Mouse (Mus musculus) urinary bladder, adult 18-20 months (tissue): ENCODE measurements around the gene Ebf1.
A peak's percentile ranks its signal among the peaks of the same experiment; 100 is the strongest.

Source experiments
- DNase-seq, 2 experiments: peaks; one replicate each; pipeline ENCODE4 v3.0.0; 2022; ENCODE audit warnings: low spot score in 2 of 2, mixed read lengths in 2 of 2

Ebf1 gene

DNA sequence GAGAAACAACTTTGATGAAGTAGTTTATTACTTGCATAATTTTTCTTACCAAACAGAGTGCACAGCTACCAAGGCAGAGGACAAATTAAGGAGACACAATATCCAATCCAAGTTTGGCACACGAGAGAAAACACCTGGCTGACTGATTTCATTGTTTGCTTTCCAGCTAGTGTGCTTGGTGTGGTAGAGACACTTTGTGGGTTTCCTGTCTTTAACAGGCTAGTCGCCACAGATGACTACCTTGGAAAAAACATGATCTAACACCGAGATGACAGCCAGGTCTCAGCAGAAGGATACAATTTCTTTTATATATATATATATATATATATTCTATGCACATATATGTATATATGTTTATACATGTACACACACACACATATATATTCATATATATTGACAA lies 332.0 kb downstream of the Ebf1 start:
- no peak for DNase-seq

DNA sequence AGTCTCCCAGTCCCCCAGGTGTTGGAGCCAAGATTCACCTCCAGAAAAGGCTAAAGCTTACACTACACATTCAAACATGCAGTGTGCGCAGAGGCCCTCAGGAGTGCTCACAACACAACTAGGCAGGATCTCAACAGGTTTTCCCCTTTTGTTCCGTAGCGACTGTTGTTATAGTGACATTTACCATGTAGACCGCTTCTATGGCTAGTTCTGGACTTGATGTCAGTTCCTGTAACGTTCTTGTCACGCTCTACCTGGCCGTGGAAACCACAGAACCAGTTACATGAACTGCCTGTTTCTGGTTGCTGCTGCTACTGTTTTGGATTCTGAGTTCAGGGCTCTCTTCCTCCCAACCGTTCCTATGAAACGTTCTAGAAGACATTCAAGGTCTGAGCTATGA lies 333.2 kb downstream of the Ebf1 start:
- DNase-seq = no peak

DNA sequence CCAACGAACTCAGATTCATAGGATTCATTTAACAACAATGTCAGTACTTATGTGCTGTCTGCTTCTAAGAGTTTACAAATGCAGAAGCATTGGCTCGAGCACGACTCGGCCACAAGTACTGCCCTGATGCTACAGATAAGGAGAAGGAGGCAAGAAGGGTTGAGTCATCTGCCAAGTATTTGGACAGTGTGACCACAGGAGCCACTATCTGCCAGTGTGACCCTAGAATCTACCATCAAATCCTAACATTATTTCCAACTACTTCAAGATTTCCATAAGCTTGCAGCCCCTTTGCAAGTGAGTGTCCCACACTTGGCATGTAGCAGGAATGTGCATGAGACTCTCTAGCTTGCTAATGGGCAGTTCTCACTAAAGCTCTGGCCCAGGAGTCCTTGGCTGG lies 334.4 kb downstream of the Ebf1 start:
- DNase-seq = no peak

DNA sequence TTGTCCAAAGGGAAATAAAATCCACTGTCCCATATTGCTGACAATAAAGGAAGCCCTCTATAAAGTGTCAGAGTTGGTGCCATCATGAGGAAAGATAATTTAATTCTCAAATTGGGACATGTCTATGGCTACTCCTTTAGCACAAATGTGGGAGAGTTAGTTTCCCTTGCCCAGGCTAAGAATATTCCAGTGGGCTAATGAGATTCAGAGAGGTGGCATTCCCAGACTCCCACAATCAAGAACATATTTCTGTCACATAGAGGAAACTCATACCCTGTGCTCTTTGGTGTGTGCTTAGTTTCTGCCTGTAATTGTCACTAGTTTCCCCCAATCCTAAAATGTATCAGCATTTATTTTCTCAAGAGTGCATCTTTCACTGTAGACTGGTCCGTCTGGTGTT lies 336.2 kb downstream of the Ebf1 start:
- no peak for DNase-seq

DNA sequence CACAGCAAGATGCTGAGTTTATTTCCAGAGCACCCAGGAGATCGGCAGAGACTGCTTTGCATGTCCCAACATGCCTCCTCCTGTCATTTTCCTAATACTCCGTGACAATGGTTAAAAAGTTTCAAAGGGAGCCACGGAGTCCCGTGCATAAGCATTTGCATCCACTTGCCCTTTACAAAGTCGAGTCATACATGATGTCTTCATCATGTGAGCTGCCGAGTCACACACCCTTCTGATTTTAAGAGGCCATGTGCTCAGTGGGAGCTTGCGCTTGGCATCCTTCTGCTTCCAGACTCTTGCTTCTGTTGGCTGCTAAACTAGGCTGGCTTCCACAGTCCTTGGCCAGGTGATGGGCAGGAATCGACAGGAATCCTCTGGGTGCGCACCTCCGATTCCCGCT lies 336.7 kb downstream of the Ebf1 start:
- DNase-seq = no peak

DNA sequence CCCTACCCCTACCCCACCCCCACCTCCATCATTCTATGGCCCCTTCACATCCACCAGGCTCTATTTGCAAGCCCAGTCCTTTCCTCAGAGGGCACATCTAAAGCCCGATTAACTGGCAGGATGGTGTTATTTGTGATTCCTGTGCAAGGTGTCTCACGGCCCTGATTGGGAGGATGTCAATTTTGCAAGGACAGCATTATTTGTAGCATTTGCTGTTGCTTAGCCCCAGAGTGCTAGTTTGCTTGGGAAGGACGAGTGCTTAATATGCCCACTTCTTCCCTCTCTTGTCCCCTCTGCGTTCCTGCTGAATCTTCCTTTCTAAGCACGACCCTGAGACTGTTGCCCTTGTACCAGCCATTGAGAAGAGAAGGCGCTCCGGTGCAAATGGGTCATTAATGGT lies 337.2 kb downstream of the Ebf1 start:
- no peak for DNase-seq

DNA sequence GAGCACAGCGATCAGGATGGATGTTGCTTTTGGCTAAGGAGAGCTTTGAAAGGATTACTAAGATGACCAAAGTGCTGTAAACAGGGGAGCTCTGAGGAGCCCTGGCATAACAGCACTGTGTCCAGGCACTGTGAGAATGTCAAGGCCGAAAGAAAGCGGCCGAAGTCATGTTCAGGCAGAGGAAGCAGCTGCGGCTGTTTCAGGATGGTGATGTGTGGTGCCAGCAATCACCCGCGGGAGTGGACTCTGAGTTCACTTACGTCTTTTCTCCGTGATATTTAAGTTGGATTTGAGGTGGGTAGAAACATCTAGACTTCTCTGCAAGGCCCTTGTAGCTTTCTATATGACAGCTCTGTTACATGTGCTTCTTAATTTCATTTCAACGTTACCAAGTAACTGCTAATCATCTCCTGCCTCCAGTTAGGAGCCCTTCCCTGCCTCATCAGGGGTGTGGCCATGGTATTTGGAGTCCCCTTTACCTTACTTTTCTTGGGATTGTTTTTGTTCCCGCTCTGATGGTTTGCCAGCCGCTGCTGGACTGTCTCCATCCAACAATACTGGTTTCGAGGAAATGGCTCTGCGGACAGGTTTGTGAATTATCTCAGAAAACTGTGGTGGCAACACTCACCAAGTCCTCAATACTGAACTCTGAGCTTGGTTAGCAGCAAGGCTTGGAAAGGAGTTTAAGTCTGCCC lies 345.8 kb downstream of the Ebf1 start:
- DNase-seq = no peak

DNA sequence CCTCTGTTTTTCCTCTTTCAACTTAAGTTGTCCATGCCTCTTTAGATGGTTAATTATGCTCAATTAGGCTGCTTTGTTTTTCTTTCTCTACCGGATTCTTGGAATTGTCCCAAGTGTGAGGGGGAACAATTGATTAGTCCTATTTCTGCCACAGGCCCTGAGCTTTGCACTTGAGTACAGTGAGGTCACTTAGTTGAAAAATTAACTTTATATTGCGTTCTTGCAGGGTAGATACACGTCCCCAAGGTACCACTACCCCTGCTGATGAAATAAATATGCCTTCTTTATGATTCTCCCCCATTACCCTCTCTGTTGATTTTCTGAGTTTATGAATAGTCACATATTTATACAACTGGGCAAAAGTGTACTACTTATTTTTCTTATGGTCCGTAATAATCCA lies 351.9 kb downstream of the Ebf1 start:
- no peak for DNase-seq

DNA sequence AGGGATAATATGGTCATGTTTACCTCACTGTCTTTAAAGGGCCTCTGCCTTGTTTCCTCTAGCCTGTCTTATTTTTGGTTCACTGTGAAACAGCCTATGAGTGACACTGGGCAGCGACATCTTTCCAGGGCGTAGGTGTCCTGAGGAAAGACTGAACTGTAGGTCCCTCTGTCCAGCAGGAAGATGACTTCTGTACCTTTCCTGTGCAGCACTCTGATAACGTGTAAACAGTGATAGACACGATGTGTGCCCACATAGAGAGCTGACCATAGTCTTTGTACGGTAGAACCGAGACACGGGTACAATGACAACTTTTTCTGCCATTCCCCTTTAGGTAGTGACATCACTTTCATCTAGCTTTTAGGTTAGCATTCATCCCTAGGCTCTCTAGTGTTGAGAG lies 357.2 kb downstream of the Ebf1 start:
- DNase-seq = no peak

DNA sequence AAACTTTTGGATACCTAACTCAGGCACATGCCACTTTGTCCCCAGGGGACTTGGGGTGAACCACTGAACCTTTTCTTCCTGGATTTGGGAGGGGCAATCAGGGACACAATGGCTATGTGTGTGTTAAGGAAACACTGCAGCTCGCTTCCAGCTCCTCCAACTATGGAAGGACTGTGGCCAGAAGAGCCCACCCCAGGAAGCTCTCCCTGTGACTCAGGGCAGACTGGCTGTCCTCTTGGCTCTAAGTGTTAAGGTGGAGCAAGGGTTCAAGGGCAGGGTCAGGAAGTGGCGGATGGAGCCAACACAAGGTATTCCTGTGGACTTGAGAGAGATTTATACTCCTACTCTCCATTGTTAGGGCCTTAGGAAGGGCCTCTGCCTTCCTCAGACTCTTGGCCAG lies 358.0 kb downstream of the Ebf1 start:
- no peak for DNase-seq

DNA sequence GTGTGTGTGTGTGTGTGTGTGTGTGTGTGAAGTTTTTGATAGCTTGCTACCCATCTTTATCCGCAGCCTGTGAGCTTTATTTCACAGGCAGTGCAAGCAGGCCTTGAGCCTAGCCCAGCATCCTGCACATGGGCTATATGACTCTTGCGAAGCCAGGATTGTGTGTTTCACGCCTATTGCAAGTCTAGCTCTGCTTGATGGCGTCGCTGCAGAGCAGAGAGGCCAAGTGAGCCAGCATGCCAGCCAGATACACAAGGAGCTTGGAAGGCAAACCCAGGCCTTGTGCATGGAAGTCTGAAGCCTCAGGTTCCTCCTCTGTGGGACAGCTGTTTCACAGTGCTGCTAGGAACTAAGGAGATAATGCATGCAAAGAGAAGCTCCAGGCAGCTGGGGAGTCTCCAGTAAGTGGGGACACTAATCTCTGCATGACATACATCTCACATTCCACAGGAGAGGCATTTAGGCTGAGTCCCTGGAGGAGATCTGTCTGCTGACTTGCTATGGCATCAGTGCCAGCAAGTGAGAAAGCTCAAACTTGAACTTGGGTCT lies 359.2 kb downstream of the Ebf1 start:
- DNase-seq = no peak

DNA sequence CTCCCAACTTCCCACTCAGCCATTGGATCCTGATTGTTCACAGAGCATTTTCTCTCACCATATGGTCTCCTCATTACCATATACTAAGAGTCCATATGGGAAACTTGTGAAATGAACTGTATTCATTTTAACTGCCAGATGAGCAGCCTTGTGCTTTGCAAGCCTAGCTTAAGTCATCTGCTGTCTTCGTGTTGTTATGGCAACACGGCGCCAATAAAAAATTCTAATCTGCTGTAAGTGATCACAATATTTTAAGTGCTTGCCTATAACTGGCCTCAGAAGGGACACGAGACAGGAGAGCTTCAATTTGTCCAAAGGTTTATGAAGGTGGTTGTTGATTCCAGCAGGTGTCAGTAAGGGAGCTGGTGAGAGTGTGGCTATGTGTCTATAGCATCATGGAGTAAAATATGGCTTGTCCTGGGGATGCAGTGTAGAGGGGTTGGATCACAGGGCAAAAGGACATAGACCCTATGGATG lies 360.8 kb downstream of the Ebf1 start:
- DNase-seq = no peak

DNA sequence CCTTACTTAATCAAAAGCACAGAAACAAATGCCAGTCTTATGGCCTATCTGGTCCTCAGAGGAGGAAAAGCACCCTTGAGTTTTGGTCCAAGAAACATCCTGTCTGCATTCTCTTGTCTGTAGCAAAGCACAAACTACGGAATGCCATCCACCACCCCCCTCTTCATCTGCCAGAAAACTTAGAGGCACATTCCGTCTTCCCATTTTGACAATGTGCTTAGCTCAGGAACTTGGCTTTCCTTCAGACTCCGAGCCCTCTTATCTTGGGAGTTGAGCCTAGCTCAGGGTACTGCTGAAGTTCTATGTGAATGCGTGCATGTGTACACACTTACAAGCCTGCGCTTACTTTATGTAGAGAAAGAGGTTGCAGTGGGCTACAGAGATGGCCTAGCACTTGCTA lies 362.3 kb downstream of the Ebf1 start:
- DNase-seq = no peak

DNA sequence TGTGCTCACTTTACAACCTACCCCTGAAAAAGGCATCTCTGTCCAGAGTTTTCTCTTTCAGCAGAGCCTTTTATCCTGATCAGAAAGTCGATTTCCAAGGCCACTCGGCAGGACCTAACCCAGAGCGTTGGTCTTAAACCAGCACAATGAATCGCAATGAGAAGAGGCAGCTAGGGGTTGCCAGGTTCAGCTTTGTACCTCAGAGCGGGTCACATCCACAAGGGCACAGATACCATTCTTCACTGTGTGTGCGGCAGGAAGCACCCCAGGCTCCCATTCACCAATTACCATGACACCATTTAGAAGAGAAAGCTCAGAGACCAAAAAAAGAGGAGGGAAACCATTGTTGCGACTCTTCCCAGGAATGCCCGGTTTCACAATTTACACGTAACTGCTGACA lies 365.1 kb downstream of the Ebf1 start:
- DNase-seq = no peak

DNA sequence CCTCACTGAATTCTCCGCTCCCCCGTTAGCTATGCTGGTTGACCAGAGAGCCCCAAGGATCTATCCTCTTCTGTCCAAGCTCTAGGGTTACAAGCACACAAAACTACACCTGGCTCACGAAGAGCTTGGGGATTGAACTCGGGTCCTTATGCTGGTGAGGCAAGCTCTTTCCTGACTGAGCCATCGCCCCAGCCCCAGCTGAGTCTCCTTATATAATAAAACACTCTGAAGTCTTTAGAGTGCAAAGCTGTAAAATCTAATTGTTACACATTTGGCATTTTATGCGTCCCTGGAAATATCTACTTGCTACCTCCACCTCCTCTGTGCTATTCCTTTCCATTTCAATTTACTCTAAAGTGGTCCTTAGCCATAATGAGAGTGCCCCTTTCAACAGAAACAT lies 366.8 kb downstream of the Ebf1 start:
- DNase-seq = no peak

DNA sequence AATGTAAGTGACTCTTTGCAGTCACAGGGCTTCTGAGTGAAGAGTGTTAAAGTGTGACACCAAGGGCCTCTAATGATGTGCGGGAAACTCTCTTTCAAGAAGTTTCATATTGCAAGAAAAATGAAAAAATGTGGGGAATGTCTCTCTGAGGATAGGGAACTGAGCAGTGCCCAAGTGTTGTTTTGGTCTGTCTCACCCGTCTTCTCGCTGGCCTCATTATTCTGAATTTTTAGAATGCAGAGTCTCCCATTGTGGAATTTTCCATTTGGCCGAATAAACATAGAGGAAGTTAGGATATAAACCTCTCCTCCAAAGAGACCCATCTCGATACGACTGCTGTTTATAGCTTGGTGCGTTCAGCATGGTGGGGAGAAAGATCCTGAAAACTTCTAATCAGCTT lies 367.3 kb downstream of the Ebf1 start:
- DNase-seq = no peak

DNA sequence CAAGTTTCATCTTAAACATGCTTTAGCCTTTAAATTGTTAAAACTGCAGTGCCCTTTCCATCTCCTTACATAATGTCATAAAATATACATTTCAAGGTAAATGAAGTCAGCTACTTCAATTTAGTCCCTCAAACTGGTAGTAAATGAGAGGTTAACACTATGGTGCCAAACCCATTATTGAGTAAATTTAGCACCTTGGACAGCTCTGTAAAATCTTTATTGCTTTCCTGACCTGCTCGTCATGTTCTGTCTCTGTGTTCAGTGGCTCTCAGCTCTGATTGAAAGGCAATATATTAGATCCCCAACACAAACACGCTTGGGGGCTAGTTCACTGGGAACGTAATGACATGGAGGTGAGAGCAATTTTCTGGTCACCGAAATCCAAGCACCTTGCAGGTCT lies 370.7 kb downstream of the Ebf1 start:
- DNase-seq = no peak

DNA sequence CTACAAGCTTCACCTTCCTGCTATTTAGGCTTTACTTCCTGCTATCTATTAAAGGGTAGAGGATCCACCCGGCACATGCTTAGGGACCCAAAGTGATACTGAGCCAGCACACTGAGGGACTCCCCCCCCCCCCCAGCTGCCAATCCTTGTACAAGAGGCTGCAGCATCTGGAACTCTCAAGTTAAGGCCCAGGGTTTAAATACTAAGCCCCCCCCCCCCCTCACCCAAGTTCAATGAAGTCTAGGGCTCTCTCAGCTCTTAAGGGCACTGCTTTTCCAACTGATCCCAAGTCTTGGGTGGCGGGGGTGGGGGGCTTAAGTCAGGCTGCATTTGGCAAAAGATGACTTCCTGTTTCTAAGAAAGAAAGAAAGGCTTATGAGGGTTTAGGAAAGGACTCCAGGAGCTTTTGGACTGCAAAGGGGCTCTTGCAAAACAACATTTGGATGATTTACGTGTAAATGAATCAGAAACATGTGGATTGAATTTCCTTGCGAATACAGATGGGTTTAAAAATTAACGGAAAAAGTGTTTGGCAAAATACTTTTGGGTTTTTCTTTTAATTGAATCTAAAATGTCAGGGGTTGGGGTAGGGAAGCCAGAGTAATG lies 385.7 kb downstream of the Ebf1 start:
- DNase-seq = no peak

DNA sequence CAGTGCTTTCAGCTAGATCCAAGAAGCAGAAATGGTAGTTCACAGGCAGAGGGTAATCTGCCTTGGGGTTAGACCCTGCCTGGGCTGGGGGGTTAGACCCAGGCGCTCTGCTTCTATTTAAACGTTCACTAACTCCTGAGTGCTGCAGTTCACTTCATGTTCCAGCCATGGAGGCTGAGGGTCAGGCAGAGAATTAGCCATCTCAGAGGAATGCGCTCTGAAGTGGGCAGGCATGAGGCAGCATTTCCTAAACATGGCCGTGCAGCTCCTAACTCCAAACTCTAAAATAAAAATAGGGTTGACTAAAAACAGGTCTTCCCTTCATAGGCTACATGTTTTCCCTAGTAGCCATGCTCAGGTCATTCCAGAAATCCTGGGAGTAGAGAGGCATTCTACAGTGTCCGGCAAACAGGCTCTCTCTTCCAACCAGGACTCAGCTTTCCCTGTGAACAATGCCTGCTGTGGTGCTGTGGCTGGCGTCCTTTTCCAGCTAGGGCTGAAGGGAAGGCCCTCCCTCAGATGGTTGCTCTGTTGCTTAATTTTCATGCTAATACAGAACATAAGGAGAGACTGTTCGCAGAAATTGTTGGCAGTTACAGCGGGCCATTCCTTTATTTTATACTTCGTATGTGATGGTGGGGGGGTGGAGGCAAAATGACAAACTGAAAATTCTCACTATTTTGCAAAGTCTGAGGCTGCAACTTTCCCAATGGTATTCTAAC lies 386.8 kb downstream of the Ebf1 start:
- no peak for DNase-seq

DNA sequence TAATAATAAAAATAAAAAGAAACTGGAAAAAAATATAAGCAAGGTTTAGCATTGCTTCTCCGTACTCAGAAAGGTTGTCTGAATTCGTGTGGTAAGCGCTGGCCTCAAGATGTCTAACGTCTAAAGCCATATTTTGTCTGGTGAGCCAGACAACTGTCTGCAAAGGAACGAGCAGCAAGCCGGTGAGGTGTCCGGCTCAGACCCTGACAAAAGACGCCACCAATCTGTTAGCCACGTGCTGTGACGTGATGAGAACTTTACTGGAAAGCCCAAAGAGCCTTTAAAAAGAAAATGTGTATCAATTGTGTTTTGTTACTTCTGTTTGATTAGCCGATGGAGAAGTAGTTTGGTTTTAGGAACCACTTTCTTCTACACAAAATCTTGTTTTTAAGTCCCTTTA lies 390.2 kb downstream of the Ebf1 start:
- DNase-seq = no peak

DNA sequence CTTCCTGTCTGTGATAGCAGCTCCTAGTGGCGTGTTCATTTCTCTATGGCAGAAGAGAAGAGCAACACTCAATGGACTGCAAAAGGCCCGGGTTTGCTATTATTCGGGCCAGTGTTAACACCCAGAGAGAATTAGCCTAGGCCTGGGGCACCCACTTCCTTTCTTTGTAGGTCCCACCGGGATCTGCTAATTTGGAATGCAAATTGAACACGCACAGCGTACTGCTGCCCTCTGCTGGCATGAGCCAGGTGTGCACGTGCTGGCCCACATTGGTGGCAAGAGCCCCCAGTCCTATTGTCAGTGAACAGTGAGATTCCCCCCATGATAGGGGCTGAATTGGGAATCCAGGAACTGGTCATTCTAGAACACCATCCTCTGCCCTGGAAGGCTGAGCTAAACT lies 391.0 kb downstream of the Ebf1 start:
- peak; percentile 58 to 74 for DNase-seq

DNA sequence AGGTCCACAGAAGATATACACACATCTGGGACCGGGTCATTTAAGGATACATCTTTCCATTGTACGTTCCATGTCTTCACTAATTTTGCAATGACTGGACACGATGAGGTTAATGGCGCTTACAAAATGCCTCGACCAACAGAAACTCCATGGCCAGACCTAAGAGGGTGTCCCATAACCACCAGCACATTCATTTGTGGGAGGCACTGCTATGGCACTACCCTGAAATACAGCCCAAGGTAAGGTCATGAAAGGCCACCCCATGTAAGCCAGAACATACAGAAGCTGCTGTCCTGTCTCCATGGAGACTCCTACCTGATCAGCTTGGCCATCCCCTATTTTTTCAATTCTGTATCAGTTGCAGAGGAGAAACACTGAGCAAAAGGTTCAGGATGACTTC lies 391.6 kb downstream of the Ebf1 start:
- no peak for DNase-seq

DNA sequence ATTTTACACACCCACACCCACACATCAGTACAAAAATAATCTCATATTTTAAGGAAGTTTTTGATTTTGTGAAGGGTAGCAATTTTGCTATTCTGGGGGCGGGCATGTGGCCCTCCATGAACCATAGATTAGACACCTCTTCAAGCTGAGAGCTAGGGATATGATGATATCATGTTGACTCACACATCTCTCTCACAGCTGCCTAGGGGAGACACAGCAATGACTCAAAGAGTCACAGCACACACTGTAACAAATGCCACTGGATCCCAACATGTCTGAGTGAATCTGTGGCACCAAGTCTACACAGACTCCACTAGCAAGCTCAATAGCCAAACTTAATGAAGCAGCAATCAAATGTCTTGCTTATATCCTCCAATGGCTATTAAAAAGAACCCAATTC lies 395.0 kb downstream of the Ebf1 start:
- no peak for DNase-seq
